Mouse (Mus musculus): ENCODE measurements around the gene Gnas. TPM values are rescaled to one million over a fixed set of nuclear protein-coding genes. Genes with fewer than 3 reads are reported as not detected.

The Gnas gene
- polyA plus RNA-seq, 1 experiment = 1,078 TPM

- no peak for TF ChIP-seq MYOD1 (IDR thresholded peaks at IDR 0.05; ENCODE audit: control insufficient read depth, insufficient read length, low read depth)
- no peak for TF ChIP-seq USF1 (IDR thresholded peaks at IDR 0.05; ENCODE audit: low read depth)
- TF ChIP-seq CTCF (IDR thresholded peaks at IDR 0.05; ENCODE audit: control insufficient read depth, insufficient read depth, insufficient read length) = no peak
- TF ChIP-seq MYOG (IDR thresholded peaks at IDR 0.05; ENCODE audit: control insufficient read depth, extremely low read depth, insufficient read length) = no peak
- TF ChIP-seq MAX (IDR thresholded peaks at IDR 0.05) = no peak
- TF ChIP-seq CEBPB (IDR thresholded peaks at IDR 0.05; ENCODE audit: low read depth) = no peak
- no peak for TF ChIP-seq FOSL1 (IDR thresholded peaks at IDR 0.05; ENCODE audit: insufficient read depth, low read length, poor library complexity, severe bottlenecking)
- H3K79me3 ChIP-seq (ENCODE audit: low read depth) = no peaks in the 10 kb centered on the region
- H3K27me3 ChIP-seq (ENCODE audit: control insufficient read depth, insufficient read depth, insufficient read length) = no peaks in the 10 kb centered on the region
- no peak overlapping the region for H3K4me3 ChIP-seq (ENCODE audit: insufficient read depth, poor library complexity, severe bottlenecking)
- peaks cover 5% of the 10 kb centered on the region for H3K79me2 ChIP-seq (ENCODE audit: control insufficient read depth, insufficient read depth)
- no peaks in the 10 kb centered on the region for H3K36me3 ChIP-seq (ENCODE audit: control insufficient read depth, insufficient read depth)
- no peak overlapping the region for H3ac ChIP-seq (ENCODE audit: control insufficient read depth, insufficient read length, low read depth)
Measured at GRCm38 (mm10) chr2:174271459-174271858, 12.7 kb upstream of the Gnas start.

GRCm38 (mm10) chr2:174273131-174273530 is 11.0 kb upstream of the Gnas start:
- peaks cover 2% of the 10 kb centered on the region for H3K36me3 ChIP-seq (ENCODE audit: control insufficient read depth, insufficient read depth)
- no peak overlapping the region for H3ac ChIP-seq (ENCODE audit: control insufficient read depth, insufficient read length, low read depth)
- peaks cover 1% of the 10 kb centered on the region for H3K79me3 ChIP-seq (ENCODE audit: low read depth)
- H3K27me3 ChIP-seq (ENCODE audit: control insufficient read depth, insufficient read depth, insufficient read length) = no peaks in the 10 kb centered on the region
- H3K79me2 ChIP-seq (ENCODE audit: control insufficient read depth, insufficient read depth) = peaks cover 5% of the 10 kb centered on the region
- no peak overlapping the region for H3K4me3 ChIP-seq (ENCODE audit: insufficient read depth, poor library complexity, severe bottlenecking)
- no peak for TF ChIP-seq MAX (IDR thresholded peaks at IDR 0.05)
- TF ChIP-seq CEBPB (IDR thresholded peaks at IDR 0.05; ENCODE audit: low read depth) = no peak
- TF ChIP-seq CTCF (IDR thresholded peaks at IDR 0.05; ENCODE audit: control insufficient read depth, insufficient read depth, insufficient read length) = no peak
- no peak for TF ChIP-seq FOSL1 (IDR thresholded peaks at IDR 0.05; ENCODE audit: insufficient read depth, low read length, poor library complexity, severe bottlenecking)
- TF ChIP-seq MYOG (IDR thresholded peaks at IDR 0.05; ENCODE audit: control insufficient read depth, extremely low read depth, insufficient read length) = no peak

GRCm38 (mm10) chr2:174273961-174274360 is 10.2 kb upstream of the Gnas start:
- peaks cover 1% of the 10 kb centered on the region for H3K79me3 ChIP-seq (ENCODE audit: low read depth)
- no peak overlapping the region for H3K4me3 ChIP-seq (ENCODE audit: insufficient read depth, poor library complexity, severe bottlenecking)
- H3K79me2 ChIP-seq (ENCODE audit: control insufficient read depth, insufficient read depth) = peaks cover 5% of the 10 kb centered on the region
- H3K27me3 ChIP-seq (ENCODE audit: control insufficient read depth, insufficient read depth, insufficient read length) = no peaks in the 10 kb centered on the region
- H3K36me3 ChIP-seq (ENCODE audit: control insufficient read depth, insufficient read depth) = peaks cover 4% of the 10 kb centered on the region
- H3ac ChIP-seq (ENCODE audit: control insufficient read depth, insufficient read length, low read depth) = no peak overlapping the region
- TF ChIP-seq FOSL1 (IDR thresholded peaks at IDR 0.05; ENCODE audit: insufficient read depth, low read length, poor library complexity, severe bottlenecking) (no peak), USF1 (IDR thresholded peaks at IDR 0.05; ENCODE audit: low read depth) (no peak), MYOG (IDR thresholded peaks at IDR 0.05; ENCODE audit: control insufficient read depth, extremely low read depth, insufficient read length) (no peak), CTCF (IDR thresholded peaks at IDR 0.05; ENCODE audit: control insufficient read depth, insufficient read depth, insufficient read length) (no peak), MYOD1 (IDR thresholded peaks at IDR 0.05; ENCODE audit: control insufficient read depth, insufficient read length, low read depth) (no peak), CEBPB (IDR thresholded peaks at IDR 0.05; ENCODE audit: low read depth) (no peak), MAX (IDR thresholded peaks at IDR 0.05) (no peak)

- no peak overlapping the region for H3K4me3 ChIP-seq (ENCODE audit: insufficient read depth, poor library complexity, severe bottlenecking)
- peaks cover 1% of the 10 kb centered on the region for H3K79me3 ChIP-seq (ENCODE audit: low read depth)
- peaks cover 5% of the 10 kb centered on the region for H3K79me2 ChIP-seq (ENCODE audit: control insufficient read depth, insufficient read depth)
- TF ChIP-seq CTCF (IDR thresholded peaks at IDR 0.05; ENCODE audit: control insufficient read depth, insufficient read depth, insufficient read length) (no peak), MAX (IDR thresholded peaks at IDR 0.05) (no peak), MYOG (IDR thresholded peaks at IDR 0.05; ENCODE audit: control insufficient read depth, extremely low read depth, insufficient read length) (no peak), USF1 (IDR thresholded peaks at IDR 0.05; ENCODE audit: low read depth) (no peak), FOSL1 (IDR thresholded peaks at IDR 0.05; ENCODE audit: insufficient read depth, low read length, poor library complexity, severe bottlenecking) (no peak), CEBPB (IDR thresholded peaks at IDR 0.05; ENCODE audit: low read depth) (no peak)
- H3K27me3 ChIP-seq (ENCODE audit: control insufficient read depth, insufficient read depth, insufficient read length) = no peaks in the 10 kb centered on the region
- peaks cover 4% of the 10 kb centered on the region for H3K36me3 ChIP-seq (ENCODE audit: control insufficient read depth, insufficient read depth)
- H3ac ChIP-seq (ENCODE audit: control insufficient read depth, insufficient read length, low read depth) = no peak overlapping the region
Measured at GRCm38 (mm10) chr2:174279771-174280170, 4.3 kb upstream of the Gnas start.

- TF ChIP-seq MYOD1 (IDR thresholded peaks at IDR 0.05; ENCODE audit: control insufficient read depth, insufficient read length, low read depth) = no peak
- TF ChIP-seq CEBPB (IDR thresholded peaks at IDR 0.05; ENCODE audit: low read depth) = no peak
- no peak for TF ChIP-seq MAX (IDR thresholded peaks at IDR 0.05)
- TF ChIP-seq USF1 (IDR thresholded peaks at IDR 0.05; ENCODE audit: low read depth) = no peak
- Histone ChIP-seq H3K36me3 (ENCODE audit: control insufficient read depth, insufficient read depth) (peaks cover 10% of the 10 kb centered on the region), H3K27me3 (ENCODE audit: control insufficient read depth, insufficient read depth, insufficient read length) (no peaks in the 10 kb centered on the region), H3K4me3 (ENCODE audit: insufficient read depth, poor library complexity, severe bottlenecking) (no peak overlapping the region), H3ac (ENCODE audit: control insufficient read depth, insufficient read length, low read depth) (no peak overlapping the region), H3K79me2 (ENCODE audit: control insufficient read depth, insufficient read depth) (peaks cover 27% of the 10 kb centered on the region), H3K79me3 (ENCODE audit: low read depth) (peaks cover 9% of the 10 kb centered on the region)
Measured at GRCm38 (mm10) chr2:174283341-174283740, 779 bp upstream of the Gnas start.

GRCm38 (mm10) chr2:174284807-174285457 is 812 bp downstream of the Gnas start:
- Histone ChIP-seq H3K36me3 (ENCODE audit: control insufficient read depth, insufficient read depth) (peaks cover 9% of the 10 kb centered on the region), H3K79me2 (ENCODE audit: control insufficient read depth, insufficient read depth) (peaks cover 43% of the 10 kb centered on the region), H3ac (ENCODE audit: control insufficient read depth, insufficient read length, low read depth) (no peak overlapping the region), H3K4me3 (ENCODE audit: insufficient read depth, poor library complexity, severe bottlenecking) (no peak overlapping the region), H3K79me3 (ENCODE audit: low read depth) (peaks cover 24% of the 10 kb centered on the region), H3K27me3 (ENCODE audit: control insufficient read depth, insufficient read depth, insufficient read length) (peaks cover 3% of the 10 kb centered on the region)
- TF ChIP-seq USF1 (IDR thresholded peaks at IDR 0.05; ENCODE audit: low read depth) (no peak), CEBPB (IDR thresholded peaks at IDR 0.05; ENCODE audit: low read depth) (no peak), MYOG (IDR thresholded peaks at IDR 0.05; ENCODE audit: control insufficient read depth, extremely low read depth, insufficient read length) (no peak), MYOD1 (IDR thresholded peaks at IDR 0.05; ENCODE audit: control insufficient read depth, insufficient read length, low read depth) (no peak), FOSL1 (IDR thresholded peaks at IDR 0.05; ENCODE audit: insufficient read depth, low read length, poor library complexity, severe bottlenecking) (no peak), CTCF (IDR thresholded peaks at IDR 0.05; ENCODE audit: control insufficient read depth, insufficient read depth, insufficient read length) (no peak), MAX (IDR thresholded peaks at IDR 0.05) (no peak)
